Mouse (Mus musculus): Measurements from ENCODE around the gene Ptx4.

GRCm38 (mm10) chr17:25169706-25170105 is 49.1 kb downstream of the Ptx4 start:
- TF ChIP-seq CTCF (IDR thresholded peaks at IDR 0.05; ENCODE audit: control insufficient read depth, insufficient read depth, insufficient read length) (no peak), USF1 (IDR thresholded peaks at IDR 0.05; ENCODE audit: low read depth) (no peak), MYOG (IDR thresholded peaks at IDR 0.05; ENCODE audit: control insufficient read depth, extremely low read depth, insufficient read length) (no peak), MAX (IDR thresholded peaks at IDR 0.05) (no peak), MYOD1 (IDR thresholded peaks at IDR 0.05; ENCODE audit: control insufficient read depth, insufficient read length, low read depth) (no peak), CEBPB (IDR thresholded peaks at IDR 0.05; ENCODE audit: low read depth) (no peak), FOSL1 (IDR thresholded peaks at IDR 0.05; ENCODE audit: insufficient read depth, low read length, poor library complexity, severe bottlenecking) (no peak)

All from C2C12 (cell line).